Mouse (Mus musculus) lung, embryonic 14.5 days (tissue): ENCODE data around the gene Tufm. TPM values are rescaled to one million over a fixed set of nuclear protein-coding genes. Genes with fewer than 3 reads are reported as not detected.
A peak's percentile ranks its signal among the peaks of the same experiment; 100 is the strongest.
"Not testable (repeated sequence)": the region's sequence is repeated elsewhere in the genome, so short reads cannot be mapped to it uniquely, and the experiment has no call there.

Experiments used
- ATAC-seq: fragments of 200-750 bp; cut with Nextera tagmentation; 2 replicates; pipeline ENCODE4 v1.8.0; 2017; ENCODE audit warnings: mild to moderate bottlenecking, moderate TSS enrichment, moderate library complexity; ENCODE audit not compliant: insufficient read depth
- DNase-seq: peaks from one replicate; pipeline ENCODE4 v3.0.0-alpha.2; 2015
- H3K27ac ChIP-seq: fragments of 300-500 bp; sonication (generic); 2 replicates; pipeline ENCODE4 v1.5.1; 2014; ENCODE audit warnings: low read depth, mild to moderate bottlenecking, moderate library complexity
- H3K27me3 ChIP-seq: fragments of 300-500 bp; sonication (generic); 2 replicates; pipeline ENCODE4 v1.6.1; 2014; ENCODE audit warnings: low read length, control low read depth; ENCODE audit not compliant: insufficient read depth
- H3K36me3 ChIP-seq: fragments of 300-500 bp; sonication (generic); 2 replicates; pipeline ENCODE4 v1.6.1; 2014; ENCODE audit warnings: control low read depth; ENCODE audit not compliant: insufficient read depth
- H3K4me1 ChIP-seq: fragments of 300-500 bp; sonication (generic); 2 replicates; pipeline ENCODE4 v1.6.1; 2014; ENCODE audit warnings: antibody characterized with exemption, control low read depth; ENCODE audit not compliant: insufficient read depth
- H3K4me2 ChIP-seq: fragments of 300-500 bp; sonication (generic); 2 replicates; pipeline ENCODE4 v1.6.1; 2014; ENCODE audit warnings: mild to moderate bottlenecking
- H3K4me3 ChIP-seq: fragments of 300-500 bp; sonication (generic); 2 replicates; pipeline ENCODE4 v1.5.1; 2014; ENCODE audit warnings: low read depth, low read length
- H3K9ac ChIP-seq: fragments of 300-500 bp; sonication (generic); 2 replicates; pipeline ENCODE4 v1.6.1; 2014
- H3K9me3 ChIP-seq: fragments of 300-500 bp; sonication (generic); 2 replicates; pipeline ENCODE4 v1.6.1; 2016; ENCODE audit warnings: low read depth, low read length, control low read depth
- CTCF ChIP-seq: IDR thresholded peaks from 2 replicates; pipeline ENCODE4 v1.5.1; 2016; ENCODE audit warnings: antibody characterized with exemption, low read depth
- WGBS: fragments of 180-500 bp; shearing (Covaris S2); extraction: QIAGEN DNeasy Blood & Tissue Kit; methylation state at CpG from one replicate; pipeline ENCODE4 v1.1.7; 2014; 5-methylcytosine and 5-hydroxymethylcytosine counted together
- polyA plus RNA-seq: library from polyadenylated mRNA; unstranded; fragments of >200 nt; fragmentation: Nextera tagmentation; extraction: Ambion mirVana; gene quantifications from 2 replicates; pipeline ENCODE4 v1.2.1, GENCODE M21; 2014

Tufm gene
- polyA plus RNA-seq, 1 experiment from 2014 or later = 126 TPM

- Histone ChIP-seq H3K27me3 (no peaks in the 10 kb centered on the region), H3K4me1 (no peaks in the 10 kb centered on the region), H3K4me2 (peak overlapping the region; percentile 62), H3K36me3 (no peaks in the 10 kb centered on the region), H3K27ac (peak overlapping the region; percentile 58), H3K4me3 (peak overlapping the region; percentile 24), H3K9ac (0 out of 2 replicates have a peak overlapping the region, but pooled peaks have one; percentile 37), H3K9me3 (no peaks in the 10 kb centered on the region)
- TF ChIP-seq CTCF = no peak
- WGBS = 0% methylated on average over 23 of the region's 23 CpGs
- ATAC-seq (peak; percentile 89), DNase-seq (peak; percentile 91)
These were observed 4.7 kb upstream of the Tufm start for GRCm38 (mm10) chr7:126482392-126482871.

- not testable (repeated sequence) for DNase-seq, H3K9me3 ChIP-seq, H3K4me1 ChIP-seq, ATAC-seq, H3K27ac ChIP-seq, H3K27me3 ChIP-seq
- Histone ChIP-seq H3K9ac (peak overlapping the region; percentile 68), H3K4me2 (peak overlapping the region; percentile 93), H3K4me3 (peak overlapping the region; percentile 61), H3K36me3 (peaks cover 39% of the 10 kb centered on the region)
- WGBS = 14% methylated on average over 19 of the region's 25 CpGs
These were observed 640 bp downstream of the Tufm start for GRCm38 (mm10) chr7:126487617-126488385.

- TF ChIP-seq CTCF = no peak
- no peaks in the 10 kb centered on the region for H3K4me1 ChIP-seq
- DNase-seq (peak; percentile 11), ATAC-seq (no peak)
- 72% methylated on average over 1 of the region's 1 CpGs for WGBS
- no peak overlapping the region for H3K4me2 ChIP-seq
- H3K36me3 ChIP-seq = peaks cover 71% of the 10 kb centered on the region
- no peaks in the 10 kb centered on the region for H3K27me3 ChIP-seq
- H3K9me3 ChIP-seq = no peaks in the 10 kb centered on the region
- no peak overlapping the region for H3K27ac ChIP-seq
- H3K9ac ChIP-seq = no peak overlapping the region
- no peak overlapping the region for H3K4me3 ChIP-seq
These were observed 3.8 kb downstream of the Tufm start for GRCm38 (mm10) chr7:126491005-126491404.

DNA sequence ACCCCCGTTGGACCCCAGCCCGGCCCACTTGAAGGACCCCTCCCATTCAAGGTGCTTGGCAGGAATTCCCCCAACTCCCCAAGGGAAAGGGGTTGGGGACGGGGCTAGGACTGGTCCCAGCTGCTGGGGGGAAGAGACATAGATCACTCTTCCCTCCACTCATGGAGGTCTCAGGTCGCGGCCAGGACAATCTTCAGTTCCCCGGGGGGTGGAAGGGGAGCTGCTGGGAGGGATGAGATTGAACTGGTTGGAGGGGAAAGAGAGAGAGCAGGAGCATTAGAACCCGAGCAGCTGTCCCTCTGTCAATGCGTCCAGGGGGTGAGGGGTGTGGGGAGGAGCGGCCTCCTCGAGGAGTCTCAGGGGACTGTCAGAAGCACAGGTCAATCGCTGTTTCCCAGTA, 4.8 kb downstream of the Tufm start:
- H3K9ac ChIP-seq = no peak overlapping the region
- H3K27ac ChIP-seq = no peak overlapping the region
- WGBS = 44% methylated on average over 11 of the region's 11 CpGs
- ATAC-seq (no peak), DNase-seq (no peak)
- H3K9me3 ChIP-seq = no peaks in the 10 kb centered on the region
- TF ChIP-seq CTCF = no peak
- H3K4me3 ChIP-seq = no peak overlapping the region
- no peaks in the 10 kb centered on the region for H3K27me3 ChIP-seq
- H3K36me3 ChIP-seq = peaks cover 80% of the 10 kb centered on the region
- no peaks in the 10 kb centered on the region for H3K4me1 ChIP-seq
- no peak overlapping the region for H3K4me2 ChIP-seq

DNA sequence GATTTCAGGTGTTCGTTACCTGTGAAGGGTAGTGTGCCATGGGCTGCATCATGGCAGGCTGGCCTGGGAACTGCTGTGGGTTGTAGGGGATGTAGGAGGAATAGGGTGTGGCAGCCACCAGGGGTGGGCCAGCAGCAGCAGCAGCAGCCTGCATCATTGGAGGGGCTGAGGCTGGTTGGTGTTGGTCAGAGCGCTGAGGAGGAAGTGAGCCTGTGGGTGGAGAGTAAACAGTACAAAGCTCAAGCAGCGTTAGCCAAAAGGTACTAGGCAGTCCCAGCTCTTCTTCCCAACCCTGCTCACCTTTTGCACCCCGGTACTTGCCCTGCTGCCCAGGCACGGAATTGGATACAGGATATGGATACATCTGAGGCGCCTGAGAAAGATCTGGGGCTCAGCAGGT, 7.0 kb downstream of the Tufm start:
- H3K9me3 ChIP-seq = no peaks in the 10 kb centered on the region
- H3K27me3 ChIP-seq = no peaks in the 10 kb centered on the region
- no peak overlapping the region for H3K27ac ChIP-seq
- peaks cover 97% of the 10 kb centered on the region for H3K36me3 ChIP-seq
- DNase-seq = no peak
- 86% methylated on average over 6 of the region's 6 CpGs for WGBS
- no peak overlapping the region for H3K4me2 ChIP-seq
- H3K9ac ChIP-seq = no peak overlapping the region
- no peaks in the 10 kb centered on the region for H3K4me1 ChIP-seq
- H3K4me3 ChIP-seq = no peak overlapping the region
- no peak for TF ChIP-seq CTCF
- ATAC-seq = no peak

DNA sequence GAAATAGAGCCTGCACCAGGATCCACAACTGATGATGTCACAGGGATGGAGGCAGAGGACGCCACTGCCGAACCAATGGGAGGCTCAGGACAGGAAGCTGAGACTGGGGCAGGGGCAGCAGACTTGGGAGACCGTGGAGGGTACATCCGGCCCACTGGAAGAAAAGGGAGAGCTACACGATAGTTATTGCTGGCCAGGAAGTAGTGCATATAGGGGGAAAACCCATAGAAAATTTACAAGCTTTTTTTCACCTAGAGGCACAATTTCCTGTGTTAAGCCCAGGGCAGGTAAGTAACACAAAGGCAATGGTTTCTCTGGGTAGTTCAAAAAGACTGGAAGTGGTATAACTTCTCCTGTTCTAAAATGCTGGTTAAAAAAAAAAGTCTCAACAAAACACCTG, 9.3 kb downstream of the Tufm start:
- TF ChIP-seq CTCF = no peak

DNA sequence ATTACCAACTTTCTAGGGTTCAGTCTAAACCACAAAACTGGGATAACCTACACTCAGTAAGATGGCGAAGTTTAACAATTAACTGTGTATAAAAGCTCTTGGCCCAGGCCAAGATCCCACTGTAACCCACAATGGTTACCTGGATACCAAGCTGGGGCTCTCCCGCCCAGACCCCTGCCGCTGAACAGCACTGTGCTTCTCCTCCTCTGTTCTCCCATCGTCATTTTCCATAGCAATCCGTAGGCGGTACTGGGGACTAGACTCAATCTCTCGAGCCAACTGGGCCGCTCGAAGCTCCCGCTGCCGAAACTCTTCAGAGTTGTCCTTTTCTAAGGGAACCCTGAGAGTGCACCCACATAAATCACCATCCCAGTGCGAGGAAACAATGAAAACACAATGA, 10.8 kb downstream of the Tufm start:
- H3K9me3 ChIP-seq = no peaks in the 10 kb centered on the region
- H3K36me3 ChIP-seq = peaks cover 84% of the 10 kb centered on the region
- no peak overlapping the region for H3K9ac ChIP-seq
- no peak for TF ChIP-seq CTCF
- ATAC-seq = no peak
- no peaks in the 10 kb centered on the region for H3K4me1 ChIP-seq
- DNase-seq = no peak
- no peak overlapping the region for H3K4me3 ChIP-seq
- no peak overlapping the region for H3K4me2 ChIP-seq
- no peaks in the 10 kb centered on the region for H3K27me3 ChIP-seq
- H3K27ac ChIP-seq = no peak overlapping the region
- 92% methylated on average over 12 of the region's 12 CpGs for WGBS

More for the DNA sequence above, 9.3 kb downstream of the Tufm start:
- H3K4me3 ChIP-seq = no peak overlapping the region
- DNase-seq = no peak
- H3K4me2 ChIP-seq = no peak overlapping the region
- H3K27ac ChIP-seq = no peak overlapping the region
- no peak overlapping the region for H3K9ac ChIP-seq
- no peaks in the 10 kb centered on the region for H3K27me3 ChIP-seq
- H3K4me1 ChIP-seq = no peaks in the 10 kb centered on the region
- 89% methylated on average over 5 of the region's 5 CpGs for WGBS
- peaks cover 97% of the 10 kb centered on the region for H3K36me3 ChIP-seq
- H3K9me3 ChIP-seq = no peaks in the 10 kb centered on the region
- no peak for ATAC-seq
